Mouse (Mus musculus) T-helper 17 cell (primary cell): Measurements from ENCODE around the gene Mesp1.
"Not testable (repeated sequence)": the region's sequence is repeated elsewhere in the genome, so short reads cannot be mapped to it uniquely, and the experiment has no call there.

Experiments
- in situ Hi-C, 2 experiments: fragments of 300-600 bp; cut with MboI, MseI; formaldehyde crosslinking; loops; 1 replicate in 1 of 2; 2 replicates in 1 of 2; pipeline ENCODE4 v1.15.1; 2025; ENCODE audit warnings: high pct_unique_total_duplicates in 2 of 2

The Mesp1 gene

DNA sequence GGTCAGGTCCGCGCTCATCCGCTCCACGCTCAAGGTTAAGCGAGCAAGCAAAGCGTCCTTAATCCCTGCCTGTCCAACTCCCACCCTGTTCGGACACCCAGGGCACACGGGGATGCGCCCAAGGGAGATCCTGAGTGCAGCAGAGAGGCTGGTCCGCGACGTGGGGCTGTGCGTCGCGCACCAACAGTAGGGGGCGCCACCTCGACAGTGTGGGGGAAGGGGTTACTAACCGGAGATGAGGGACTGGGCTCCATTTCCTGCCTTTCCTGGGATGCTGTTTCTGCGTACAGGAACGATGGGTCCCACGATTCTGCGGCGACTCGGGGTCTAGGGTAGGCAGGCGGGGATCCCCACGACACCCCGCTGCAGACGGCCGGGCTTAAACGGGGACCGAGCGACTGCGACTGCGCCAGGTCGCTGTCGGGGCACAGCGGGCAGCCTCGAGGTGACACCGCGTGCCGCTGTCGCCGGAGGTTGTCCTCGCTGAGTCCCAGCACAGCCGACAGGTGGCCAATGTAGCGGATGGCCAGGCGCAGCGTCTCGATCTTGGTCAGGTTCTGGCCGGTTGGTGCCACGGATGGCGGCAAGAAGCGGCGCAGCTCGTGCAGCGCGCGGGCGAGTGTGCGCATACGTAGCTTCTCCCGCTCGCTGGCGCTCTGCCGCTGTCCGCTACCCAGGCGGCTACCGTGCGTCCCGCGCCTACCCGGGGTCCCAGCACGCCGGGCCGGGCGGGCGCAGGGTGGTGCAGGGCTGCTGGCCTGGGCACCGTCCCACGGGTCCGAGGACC lies 760 bp downstream of the Mesp1 start:
- in situ Hi-C loops: no loop called here

GRCm38 (mm10) chr7:79789812-79790211 lies 3.8 kb downstream of the Mesp1 start:
- in situ Hi-C loops: not testable (repeated sequence)

DNA sequence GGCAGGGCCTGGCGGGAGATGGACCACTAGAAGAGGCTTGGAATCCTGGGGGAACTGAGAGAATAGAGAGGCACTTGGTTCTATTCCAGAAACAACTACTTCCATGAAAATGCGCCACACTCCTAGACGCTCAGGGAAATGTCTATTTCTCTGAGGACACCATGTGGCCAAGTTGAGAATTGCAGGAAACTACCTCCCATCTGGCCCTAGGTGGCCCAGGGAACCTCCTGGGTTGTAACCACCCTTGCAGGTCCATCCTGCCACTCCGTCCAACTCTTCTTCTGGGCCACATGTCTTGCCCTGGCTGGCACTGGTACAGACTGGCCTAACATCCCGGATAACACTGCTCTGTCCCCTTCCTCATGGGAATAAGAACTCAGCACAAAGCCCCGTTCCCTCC lies 7.3 kb downstream of the Mesp1 start:
- in situ Hi-C loops: no loop called here

DNA sequence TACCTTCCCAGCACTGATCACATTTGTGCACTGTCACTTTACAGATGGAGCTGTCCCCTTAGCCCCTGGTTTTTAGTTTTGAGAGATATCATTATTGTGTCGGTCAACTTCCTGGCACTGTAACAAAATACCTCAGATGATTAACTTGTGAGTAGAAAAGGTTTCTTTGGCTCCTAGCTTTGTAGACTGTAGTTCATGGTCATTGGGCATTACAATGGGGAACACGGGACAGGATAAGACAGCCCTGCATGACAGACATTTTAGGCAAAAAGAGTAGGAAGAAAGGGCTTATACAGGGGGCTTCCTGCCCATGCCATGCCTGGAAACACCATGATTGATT lies 11.1 kb downstream of the Mesp1 start:
- in situ Hi-C loops: no loop called here

GRCm38 (mm10) chr7:79781826-79782515 lies 11.6 kb downstream of the Mesp1 start:
- in situ Hi-C loops: no loop called here

DNA sequence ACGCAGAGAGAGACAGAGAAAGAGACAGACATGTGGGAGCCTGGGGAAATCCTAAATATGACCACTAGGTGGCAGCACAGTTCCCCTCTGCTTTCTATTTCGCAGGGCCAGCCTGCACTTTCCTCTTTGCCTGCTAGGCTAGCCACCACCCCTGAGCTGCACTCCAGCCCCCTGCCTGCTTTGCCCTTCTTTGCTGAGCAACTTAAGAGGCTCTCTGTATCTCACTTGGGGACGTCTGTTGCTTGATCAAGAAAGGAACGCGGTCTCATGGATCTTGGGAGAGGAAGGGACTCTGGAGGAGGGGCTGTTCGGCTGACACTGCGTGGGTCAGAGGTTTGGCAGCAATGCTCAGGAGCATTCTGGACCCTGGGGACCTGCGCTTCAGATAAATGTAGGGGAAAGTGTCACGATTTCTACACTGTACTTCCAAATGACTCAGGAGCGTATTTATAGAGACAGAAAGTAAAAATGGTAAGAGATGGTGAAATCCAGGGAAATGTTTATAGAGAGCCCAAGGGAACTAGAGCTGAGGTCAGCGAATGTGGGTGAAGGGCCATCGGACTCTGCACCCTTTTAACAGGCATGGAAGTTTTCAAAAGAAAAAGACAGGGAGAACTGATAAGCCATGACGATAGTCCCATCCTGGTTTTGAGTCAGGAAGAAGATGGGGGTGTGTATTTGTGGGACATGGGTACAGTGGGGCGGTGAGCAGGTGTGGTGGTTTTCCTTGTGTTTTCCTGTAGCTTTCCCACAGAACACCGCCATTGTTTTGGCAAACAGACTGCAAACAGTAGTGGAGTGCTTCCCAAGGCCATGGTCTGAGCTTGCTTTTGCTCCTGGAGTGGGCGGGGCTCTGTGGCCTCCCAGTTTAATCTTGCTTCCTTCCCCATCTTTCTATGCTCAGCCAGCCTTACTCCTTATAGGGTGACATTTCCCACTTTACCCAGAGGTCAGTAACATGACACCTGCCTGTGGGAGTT lies 12.7 kb downstream of the Mesp1 start:
- in situ Hi-C loops: no loop called here

DNA sequence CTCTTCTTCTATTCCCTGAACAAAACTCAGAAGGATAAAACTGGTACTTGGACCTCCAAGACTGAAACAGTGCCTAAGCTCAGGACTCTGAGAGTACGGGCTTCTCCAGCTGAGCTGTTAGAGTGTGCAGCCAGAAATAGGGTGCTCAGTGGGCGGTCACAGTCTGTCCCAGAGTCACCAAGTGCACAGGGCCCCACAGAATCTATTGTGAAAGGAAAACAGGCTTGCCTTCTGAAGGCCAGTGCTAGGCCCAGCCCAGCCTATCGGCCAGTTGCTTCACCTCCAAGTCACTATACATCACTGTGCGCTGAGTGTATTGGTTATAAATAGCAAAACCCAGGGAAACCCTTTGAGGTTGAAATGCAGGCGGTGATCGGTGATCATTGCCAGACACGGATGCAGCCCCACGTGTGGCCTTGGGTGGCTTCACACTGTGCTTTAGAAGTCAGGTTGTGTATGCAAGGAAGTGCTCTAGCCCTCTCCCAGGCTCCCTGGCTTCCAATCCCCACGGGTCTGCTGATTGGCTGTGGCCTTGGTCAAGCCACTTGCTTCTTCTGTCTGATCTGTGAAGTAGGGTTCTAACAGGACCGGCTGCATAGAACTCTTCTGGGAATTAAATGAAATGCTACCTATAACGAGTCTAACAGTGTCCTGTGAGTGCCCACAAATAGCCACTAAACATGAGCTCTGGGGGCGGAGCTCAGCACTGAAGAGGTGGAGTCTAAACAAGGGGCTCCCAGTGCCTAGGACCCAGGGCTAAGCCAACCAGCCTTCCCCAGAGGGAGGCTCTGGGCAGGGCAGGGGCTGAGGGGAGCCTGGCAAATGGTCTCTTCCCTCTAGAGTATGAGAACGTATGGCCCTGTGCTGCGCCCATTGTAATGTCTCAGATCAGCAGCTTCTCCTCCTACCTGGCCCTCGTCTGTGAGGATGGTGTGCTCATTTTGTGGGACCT lies 21.8 kb downstream of the Mesp1 start:
- in situ Hi-C loops: no loop called here

GRCm38 (mm10) chr7:79769664-79770063 lies 23.9 kb downstream of the Mesp1 start:
- in situ Hi-C loops: no loop called here

GRCm38 (mm10) chr7:79765991-79766390 lies 27.6 kb downstream of the Mesp1 start:
- in situ Hi-C loops: no loop called here

- in situ Hi-C loops: no loop called here
Measured at GRCm38 (mm10) chr7:79762106-79762505, 31.5 kb downstream of the Mesp1 start.

- in situ Hi-C loops: no loop called here
Measured at GRCm38 (mm10) chr7:79761124-79761876, 32.3 kb downstream of the Mesp1 start.

- in situ Hi-C loops: no loop called here
Measured at GRCm38 (mm10) chr7:79759766-79760165, 33.8 kb downstream of the Mesp1 start.

DNA sequence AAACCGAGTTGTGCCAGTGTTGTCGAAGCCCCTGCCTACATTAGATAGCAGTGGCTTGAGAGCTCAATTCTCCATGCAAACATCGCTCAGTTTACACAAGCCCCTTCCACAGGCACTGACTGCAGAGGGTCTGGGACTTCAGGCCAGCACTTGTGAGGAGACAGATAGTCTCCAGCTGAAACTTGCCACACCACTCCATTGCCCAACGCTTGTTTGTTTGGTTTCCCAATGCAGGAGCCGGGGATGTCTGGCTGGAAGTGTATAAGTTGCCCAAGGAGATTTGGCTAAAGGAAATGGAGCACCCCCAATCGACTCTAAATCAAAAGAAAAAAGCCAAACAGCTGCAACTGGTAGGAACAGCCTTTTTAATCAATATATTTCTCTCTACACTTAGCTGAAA lies 35.4 kb downstream of the Mesp1 start:
- in situ Hi-C loops: no loop called here

DNA sequence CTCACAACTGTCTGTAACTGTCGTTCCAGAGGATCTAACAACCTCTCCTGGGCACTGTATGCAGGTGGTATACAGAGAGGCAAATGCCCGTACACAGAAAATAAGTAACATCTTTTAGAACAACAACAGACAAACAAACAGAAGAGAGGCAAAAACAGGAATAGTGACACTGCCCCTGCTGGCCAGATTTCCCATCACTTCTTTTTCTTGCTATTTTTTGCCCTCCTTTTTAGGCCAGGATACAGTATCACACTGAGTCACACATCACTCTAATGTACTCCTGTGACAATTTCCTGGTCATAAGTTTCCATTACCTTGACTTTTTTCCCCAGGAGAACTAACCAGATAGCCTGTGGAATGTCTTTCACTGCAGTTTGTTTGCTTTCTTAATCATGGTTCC lies 37.3 kb downstream of the Mesp1 start:
- in situ Hi-C loops: no loop called here

DNA sequence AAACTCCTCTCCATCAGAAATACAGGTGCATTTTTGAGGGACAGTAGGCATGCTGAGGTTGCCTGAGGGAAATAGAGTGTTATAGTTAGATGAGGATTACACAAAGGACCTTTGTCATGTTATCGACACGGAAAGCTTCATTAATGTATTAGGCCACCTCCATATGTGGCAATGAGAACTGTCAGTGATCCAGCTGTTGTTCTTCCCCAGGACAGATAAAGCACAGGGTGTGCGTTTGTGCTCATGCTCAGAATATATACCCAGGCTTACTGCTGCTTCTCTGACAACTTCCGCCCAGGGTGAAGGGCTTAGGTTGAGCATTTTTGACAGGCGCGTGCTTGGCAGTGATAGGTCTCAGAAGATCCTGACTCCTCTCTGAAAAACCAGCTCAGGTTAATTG lies 44.1 kb downstream of the Mesp1 start:
- in situ Hi-C loops: no loop called here

GRCm38 (mm10) chr7:79747659-79748058 lies 45.9 kb downstream of the Mesp1 start:
- in situ Hi-C loops: no loop called here

GRCm38 (mm10) chr7:79744585-79744984 lies 49.0 kb downstream of the Mesp1 start:
- in situ Hi-C loops: no loop called here

DNA sequence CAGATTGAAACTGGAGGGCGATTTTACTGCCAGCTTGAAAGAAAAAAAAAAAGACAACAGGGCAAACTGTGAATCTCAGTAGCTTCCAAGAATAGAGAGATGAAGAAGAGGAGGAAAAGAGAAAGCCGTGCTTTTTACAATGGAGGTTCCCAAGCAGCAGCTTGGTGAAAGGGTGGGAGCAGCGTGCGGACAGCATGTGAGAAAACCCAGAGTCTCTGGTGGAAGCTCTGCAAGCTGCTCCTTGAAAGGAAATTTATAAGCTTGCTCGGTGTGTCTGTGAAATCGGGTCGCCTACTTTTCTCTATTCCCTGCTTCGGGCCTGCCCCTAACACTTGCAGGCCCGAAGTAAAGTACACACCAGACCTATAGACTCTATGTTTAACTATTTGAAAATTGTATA lies 49.5 kb downstream of the Mesp1 start:
- in situ Hi-C loops: no loop called here

GRCm38 (mm10) chr7:79742659-79743536 lies 50.7 kb downstream of the Mesp1 start, which contains the start of the genes Pex11a and Wdr93:
Pex11a (minus strand) TSS chr7:79743131.
Wdr93 (plus strand) TSS chr7:79743163.
- in situ Hi-C loops: no loop called here
